Mouse (Mus musculus) CH12.LX (cell line): ENCODE measurements around the gene Prkn. TPM values are rescaled to one million over a fixed set of nuclear protein-coding genes. Genes with fewer than 3 reads are reported as not detected.

Experiments used
- DNase-seq: peaks from one replicate; pipeline ENCODE4 v3.0.0-alpha.2; 2013; ENCODE audit errors: extremely low read depth
- H3K27ac ChIP-seq: 2 replicates; pipeline ENCODE4 v1.5.1; 2012; ENCODE audit warnings: low read depth, mild to moderate bottlenecking, control low read depth, moderate library complexity; ENCODE audit not compliant: insufficient read depth
- H3K27me3 ChIP-seq: replicated peaks from 2 replicates; pipeline ENCODE3; 2012; ENCODE audit warnings: inconsistent platforms
- H3K36me3 ChIP-seq, 2 experiments: replicated peaks in 1 of 2; 2 replicates each; pipeline versions ENCODE3 to v1.6.1; 2012; ENCODE audit warnings: inconsistent platforms in 1 of 2, low read length in 1 of 2, mild to moderate bottlenecking in 1 of 2, mixed read lengths in 1 of 2, moderate library complexity in 1 of 2; ENCODE audit not compliant: control insufficient read depth in 1 of 2, insufficient read depth in 1 of 2
- H3K4me1 ChIP-seq, 2 experiments: 2 replicates each; pipeline ENCODE4 v1.6.1; 2012; ENCODE audit warnings: inconsistent platforms in 1 of 2, moderate library complexity in 1 of 2; ENCODE audit not compliant: insufficient read depth in 2 of 2, control insufficient read depth in 1 of 2
- H3K4me2 ChIP-seq: 2 replicates; pipeline ENCODE4 v1.6.1; 2012; ENCODE audit warnings: low read depth, mild to moderate bottlenecking, control low read depth; ENCODE audit not compliant: poor library complexity, insufficient read depth, severe bottlenecking
- H3K4me3 ChIP-seq, 3 experiments: fragments of 150-350 bp in 1 of 3; sonication (generic) in 1 of 3; replicated peaks in 1 of 3; 2 replicates each; pipeline versions ENCODE3 to v1.5.1; 2011 to 2012; ENCODE audit warnings: low read depth in 2 of 3, low read length in 2 of 3, mild to moderate bottlenecking in 2 of 3, moderate library complexity in 2 of 3, control low read depth in 1 of 3, improper control_type of control experiment in 1 of 3, inconsistent platforms in 1 of 3, mixed read lengths in 1 of 3; ENCODE audit not compliant: poor library complexity in 1 of 3
- H3K79me2 ChIP-seq: replicated peaks from 2 replicates; pipeline ENCODE4 v1.6.1; 2012; ENCODE audit warnings: mild to moderate bottlenecking, moderate library complexity; ENCODE audit not compliant: control insufficient read depth, poor library complexity, insufficient read depth, severe bottlenecking; ENCODE audit errors: extremely low read depth
- H3K9ac ChIP-seq: 2 replicates; pipeline ENCODE4 v1.6.1; 2012; ENCODE audit warnings: low read depth, mild to moderate bottlenecking, control low read depth, moderate library complexity; ENCODE audit not compliant: insufficient read depth
- H3K9me3 ChIP-seq: replicated peaks from 2 replicates; pipeline ENCODE3; 2012; ENCODE audit warnings: low read length, inconsistent platforms, mixed read lengths
- BHLHE40 ChIP-seq: IDR thresholded peaks from 2 replicates; pipeline ENCODE4 v1.6.1; 2011; ENCODE audit warnings: mild to moderate bottlenecking, low read depth, low read length, improper control_type of control experiment
- CHD1 ChIP-seq: IDR thresholded peaks from 2 replicates; pipeline ENCODE4 v1.6.1; 2012; ENCODE audit warnings: low read depth, low read length, improper control_type of control experiment, inconsistent platforms
- CTCF ChIP-seq, 2 experiments: IDR thresholded peaks in 1 of 2; conservative IDR thresholded peaks in 1 of 2; 2 replicates each; pipeline ENCODE4 v1.5.1; 2011 to 2012; ENCODE audit warnings: low read depth in 2 of 2, low read length in 2 of 2, improper control_type of control experiment in 1 of 2, inconsistent platforms in 1 of 2, mild to moderate bottlenecking in 1 of 2, moderate library complexity in 1 of 2
- ELF1 ChIP-seq: IDR thresholded peaks from 2 replicates; pipeline ENCODE4 v1.6.1; 2014; ENCODE audit warnings: low read depth, mild to moderate bottlenecking, inconsistent platforms, low read length, improper control_type of control experiment
- EP300 ChIP-seq: IDR thresholded peaks from 2 replicates; pipeline ENCODE4 v1.6.1; 2011; ENCODE audit warnings: low read length, improper control_type of control experiment
- ETS1 ChIP-seq: conservative IDR thresholded peaks from 2 replicates; pipeline ENCODE4 v1.6.1; 2012; ENCODE audit warnings: low read depth, mild to moderate bottlenecking, inconsistent platforms, low read length, improper control_type of control experiment, moderate library complexity
- IRF4 ChIP-seq: IDR thresholded peaks from 2 replicates; pipeline ENCODE4 v1.6.1; 2014; ENCODE audit warnings: low read depth, mild to moderate bottlenecking, inconsistent platforms, low read length, improper control_type of control experiment
- JUN ChIP-seq: IDR thresholded peaks from 2 replicates; pipeline ENCODE4 v1.6.1; 2011; ENCODE audit warnings: low read depth, mild to moderate bottlenecking, low read length, improper control_type of control experiment, moderate library complexity; ENCODE audit not compliant: insufficient read depth
- KAT2A ChIP-seq: IDR thresholded peaks from 2 replicates; pipeline ENCODE4 v1.6.1; 2012; ENCODE audit warnings: low read length, improper control_type of control experiment, inconsistent platforms; ENCODE audit not compliant: insufficient replicate concordance
- MAZ ChIP-seq: IDR thresholded peaks from 2 replicates; pipeline ENCODE4 v1.6.1; 2012; ENCODE audit warnings: low read depth, mild to moderate bottlenecking, inconsistent platforms, low read length, improper control_type of control experiment, moderate library complexity
- MEF2A ChIP-seq: IDR thresholded peaks from 2 replicates; pipeline ENCODE4 v1.6.1; 2014; ENCODE audit warnings: low read depth, mild to moderate bottlenecking, inconsistent platforms, low read length, improper control_type of control experiment, borderline replicate concordance
- NELFE ChIP-seq: IDR thresholded peaks from 2 replicates; pipeline ENCODE4 v1.6.1; 2011; ENCODE audit warnings: low read depth, low read length, improper control_type of control experiment
- NRF1 ChIP-seq: IDR thresholded peaks from 2 replicates; pipeline ENCODE4 v1.6.1; 2014; ENCODE audit warnings: low read depth, mild to moderate bottlenecking, inconsistent platforms, low read length, improper control_type of control experiment, moderate library complexity
- POLR2A ChIP-seq: IDR thresholded peaks from 2 replicates; pipeline ENCODE4 v1.6.1; 2011; ENCODE audit warnings: low read depth, mild to moderate bottlenecking, improper control_type of control experiment, low read length
- RAD21 ChIP-seq: IDR thresholded peaks from 2 replicates; pipeline ENCODE4 v1.6.1; 2011; ENCODE audit warnings: low read depth, mild to moderate bottlenecking, low read length, improper control_type of control experiment, moderate library complexity
- RCOR1 ChIP-seq: conservative IDR thresholded peaks from 2 replicates; pipeline ENCODE4 v1.6.1; 2012; ENCODE audit warnings: low read depth, mild to moderate bottlenecking, inconsistent platforms, low read length, improper control_type of control experiment
- SIN3A ChIP-seq: IDR thresholded peaks from 2 replicates; pipeline ENCODE4 v1.6.1; 2012; ENCODE audit warnings: low read length, improper control_type of control experiment, inconsistent platforms
- UBTF ChIP-seq: IDR thresholded peaks from 2 replicates; pipeline ENCODE4 v1.6.1; 2012; ENCODE audit warnings: low read depth, mild to moderate bottlenecking, inconsistent platforms, low read length, improper control_type of control experiment, moderate library complexity
- USF1 ChIP-seq: IDR thresholded peaks from 2 replicates; pipeline ENCODE4 v1.6.1; 2014; ENCODE audit warnings: low read depth, mild to moderate bottlenecking, inconsistent platforms, low read length, improper control_type of control experiment
- USF2 ChIP-seq: conservative IDR thresholded peaks from 2 replicates; pipeline ENCODE4 v1.6.1; 2011; ENCODE audit warnings: low read depth, low read length, improper control_type of control experiment
- ZNF384 ChIP-seq: IDR thresholded peaks from 2 replicates; pipeline ENCODE4 v1.6.1; 2012; ENCODE audit warnings: low read depth, low read length, improper control_type of control experiment, inconsistent platforms
- dilution Hi-C: fragments of 300-500 bp; cut with MboI; formaldehyde crosslinking; loops from 2 replicates; pipeline ENCODE4 v1.14.3; 2020; ENCODE audit warnings: low sequenced_read_pairs; ENCODE audit not compliant: extremely low pct_unique_long_range_greater_than_20kb, extremely low pct_ligation_motif_present
- in situ Hi-C: fragments of 300-500 bp; cut with MboI; formaldehyde crosslinking; loops from 3 replicates; pipeline ENCODE4 v1.14.3; 2019; ENCODE audit warnings: low sequenced_read_pairs, low pct_ligation_motif_present, low pct_unique_long_range_greater_than_20kb, mixed read lengths
- polyA plus RNA-seq: library from polyadenylated mRNA; unstranded; fragments of >175 nt; gene quantifications from 2 replicates; pipeline ENCODE4 v1.2.1, GENCODE M21; 2012; ENCODE audit warnings: low read depth; ENCODE audit not compliant: insufficient read length
- total RNA-seq, 2 experiments: library from RNA; depleted of rRNA; stranded (reverse); fragments of 300-350 nt in 1 of 2; fragments of >200 nt in 1 of 2; gene quantifications; 2 replicates each; pipeline ENCODE4 v1.2.3; 2012 to 2014

Prkn gene
- total and polyA plus RNA-seq, 3 experiments: 0.08 TPM; not detected in 2

GRCm38 (mm10) chr17:11162770-11163169, 322.6 kb downstream of the Prkn start:
- Histone ChIP-seq H3K27ac (no peak overlapping the region), H3K4me2 (no peak overlapping the region), H3K4me1 (no peaks in the 10 kb centered on the region), H3K9ac (no peak overlapping the region), H3K4me3 (no peak overlapping the region), H3K79me2 (no peaks in the 10 kb centered on the region), H3K27me3 (no peaks in the 10 kb centered on the region), H3K9me3 (no peaks in the 10 kb centered on the region), H3K36me3 (no peaks in the 10 kb centered on the region)
- TF ChIP-seq UBTF (no peak), EP300 (no peak), MAZ (no peak), IRF4 (no peak), POLR2A (no peak), BHLHE40 (no peak), SIN3A (no peak), MEF2A (no peak), USF1 (no peak), NELFE (no peak), NRF1 (no peak), RAD21 (no peak), CTCF (conservative IDR thresholded peaks at IDR 0.05 in 1 of 2, IDR thresholded peaks at IDR 0.05 in 1 of 2; ENCODE audit: low read depth in 2 of 2, low read length in 2 of 2) (no peak), RCOR1 (no peak), USF2 (no peak), ZNF384 (no peak)
- dilution Hi-C loops (no loop called here), in situ Hi-C loops (no loop called here)
- DNase-seq: no peak

GRCm38 (mm10) chr17:11187356-11187755, 347.2 kb downstream of the Prkn start:
- in situ Hi-C loops: no loop called here
- no peak for DNase-seq
- H3K4me3 ChIP-seq: no peak overlapping the region
- no peaks in the 10 kb centered on the region for H3K36me3 ChIP-seq
- H3K27me3 ChIP-seq: no peaks in the 10 kb centered on the region
- dilution Hi-C loops: no loop called here
- no peaks in the 10 kb centered on the region for H3K79me2 ChIP-seq
- no peak overlapping the region for H3K4me2 ChIP-seq
- 0 out of 4 replicates have a peak, but pooled peaks cover 0 to 3% of the 10 kb centered on the region in 2 experiments for H3K4me1 ChIP-seq
- no peak overlapping the region for H3K27ac ChIP-seq
- H3K9me3 ChIP-seq: no peaks in the 10 kb centered on the region
- TF ChIP-seq CTCF (conservative IDR thresholded peaks at IDR 0.05 in 1 of 2, IDR thresholded peaks at IDR 0.05 in 1 of 2; ENCODE audit: low read depth in 2 of 2, low read length in 2 of 2): no peak
- TF ChIP-seq MEF2A: no peak
- no peak for TF ChIP-seq ETS1
- no peak for TF ChIP-seq CHD1
- no peak for TF ChIP-seq NELFE
- no peak for TF ChIP-seq KAT2A
- TF ChIP-seq ZNF384: no peak
- no peak for TF ChIP-seq USF2
- no peak for TF ChIP-seq IRF4
- no peak for TF ChIP-seq JUN
- no peak for TF ChIP-seq ELF1
- H3K9ac ChIP-seq: no peak overlapping the region
